Mouse (Mus musculus) small intestine, adult 2 months (tissue): ENCODE measurements around the gene Pnrc2. TPM values are rescaled to one million over a fixed set of nuclear protein-coding genes. Genes with fewer than 3 reads are reported as not detected.

Source experiments
- H3K27ac ChIP-seq: fragments of 200-500 bp; 2 replicates; pipeline ENCODE4 v1.5.1; 2012; ENCODE audit warnings: low read depth, low read length, control low read depth, inconsistent platforms; ENCODE audit not compliant: insufficient read depth
- H3K27me3 ChIP-seq: fragments of 200-500 bp; 2 replicates; pipeline ENCODE4 v1.6.1; 2012; ENCODE audit warnings: mild to moderate bottlenecking, moderate library complexity, low read length, inconsistent platforms; ENCODE audit not compliant: control insufficient read depth, insufficient read depth
- H3K36me3 ChIP-seq: fragments of 200-500 bp; 2 replicates; pipeline ENCODE4 v1.6.1; 2012; ENCODE audit warnings: mild to moderate bottlenecking, low read length, control low read depth, inconsistent platforms; ENCODE audit not compliant: control insufficient read depth, insufficient read depth
- H3K4me1 ChIP-seq: fragments of 200-500 bp; 2 replicates; pipeline ENCODE4 v1.6.1; 2012; ENCODE audit warnings: low read length, inconsistent platforms, mixed read lengths; ENCODE audit not compliant: control insufficient read depth, insufficient read depth, insufficient read length
- H3K4me3 ChIP-seq: fragments of 200-500 bp; 2 replicates; pipeline ENCODE4 v1.5.1; 2012; ENCODE audit warnings: low read depth, mild to moderate bottlenecking, control low read depth, inconsistent platforms, low read length, moderate library complexity
- CTCF ChIP-seq: fragments of 200-500 bp; IDR thresholded peaks from 2 replicates; pipeline ENCODE4 v1.5.1; 2012; ENCODE audit warnings: low read depth, mild to moderate bottlenecking, control low read depth, inconsistent platforms, low read length, moderate library complexity, mixed read lengths; ENCODE audit not compliant: insufficient replicate concordance, insufficient read length; ENCODE audit errors: extremely low read depth
- POLR2A ChIP-seq: fragments of 200-500 bp; IDR thresholded peaks from 2 replicates; pipeline ENCODE4 v1.6.1; 2012; ENCODE audit warnings: low read depth, mild to moderate bottlenecking, control low read depth, inconsistent platforms, low read length, moderate library complexity
- WGBS: fragments of 180-500 bp; shearing (Covaris S2); methylation state at CpG from one replicate; pipeline ENCODE4 v1.1.7; 2018; 5-methylcytosine and 5-hydroxymethylcytosine counted together
- polyA plus RNA-seq: library from polyadenylated mRNA; depleted of rRNA; stranded (reverse); fragments of >200 nt; gene quantifications from 2 replicates; pipeline ENCODE4 v1.2.3, GENCODE M21; 2012

Gene Pnrc2
- polyA plus RNA-seq, 1 experiment = 8.5 TPM

DNA sequence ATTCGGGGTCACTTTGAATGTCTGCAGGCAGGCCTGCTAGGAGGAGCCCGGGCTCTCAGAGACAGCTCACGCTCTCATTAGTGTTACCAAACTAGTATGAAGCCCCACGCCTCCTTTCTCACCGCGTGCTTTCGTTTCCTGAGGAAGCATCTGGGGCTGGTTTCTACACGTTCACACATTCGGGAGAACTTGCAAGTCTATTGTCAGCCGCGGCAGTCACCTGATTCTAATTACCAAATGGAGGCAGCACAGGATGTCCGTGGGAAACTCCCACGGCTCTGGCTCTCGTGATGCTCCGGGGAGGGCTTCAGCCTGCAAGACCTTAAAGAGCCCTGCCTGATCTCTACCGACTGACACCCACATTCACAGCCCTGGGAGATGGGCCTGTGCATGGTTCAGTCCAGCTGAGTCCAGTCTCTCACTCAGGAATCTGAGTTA lies 3.0 kb upstream of the Pnrc2 start:
- TF ChIP-seq POLR2A = no peak
- TF ChIP-seq CTCF = no peak
- WGBS = under 1% methylated on average over 16 of the region's 16 CpGs
- H3K4me3 ChIP-seq = peak overlapping the region; percentile 38
- H3K36me3 ChIP-seq = peaks cover 10% of the 10 kb centered on the region
- peaks cover 19% of the 10 kb centered on the region for H3K4me1 ChIP-seq
- H3K27me3 ChIP-seq = no peaks in the 10 kb centered on the region
- peak overlapping the region; percentile 93 for H3K27ac ChIP-seq

DNA sequence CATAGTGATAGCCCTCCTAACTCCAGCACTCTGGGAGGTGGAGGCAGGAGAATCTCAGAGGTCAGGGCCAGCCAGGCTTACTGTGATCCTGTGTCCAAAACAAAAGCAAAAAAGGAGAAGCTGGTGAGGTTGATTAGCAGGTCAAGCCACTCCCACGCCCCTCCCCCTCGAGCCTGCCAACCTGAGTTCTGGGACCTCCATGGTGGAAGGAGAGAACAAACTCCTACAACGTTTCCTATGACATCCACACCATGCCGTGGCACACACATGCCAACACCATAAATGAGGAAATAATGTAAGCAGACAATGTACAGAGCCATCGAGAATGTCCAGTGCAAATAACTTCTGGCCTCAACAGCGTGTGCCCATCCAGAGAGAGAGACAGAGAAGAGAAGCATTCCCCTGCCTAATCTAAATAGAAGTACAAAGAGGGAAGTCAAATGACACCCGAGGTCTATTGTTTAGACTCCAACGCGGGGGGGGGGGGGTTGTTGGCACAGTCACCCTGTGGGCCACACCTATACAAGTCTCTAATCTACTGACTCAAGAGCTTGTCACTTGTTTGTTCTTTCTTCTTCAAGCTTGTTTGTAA lies 2.4 kb upstream of the Pnrc2 start:
- WGBS = 2% methylated on average over 9 of the region's 9 CpGs
- peak overlapping the region; percentile 93 for H3K27ac ChIP-seq
- H3K4me1 ChIP-seq = peaks cover 19% of the 10 kb centered on the region
- TF ChIP-seq POLR2A (no peak), CTCF (no peak)
- H3K36me3 ChIP-seq = peaks cover 13% of the 10 kb centered on the region
- H3K4me3 ChIP-seq = peak overlapping the region; percentile 38
- no peaks in the 10 kb centered on the region for H3K27me3 ChIP-seq

DNA sequence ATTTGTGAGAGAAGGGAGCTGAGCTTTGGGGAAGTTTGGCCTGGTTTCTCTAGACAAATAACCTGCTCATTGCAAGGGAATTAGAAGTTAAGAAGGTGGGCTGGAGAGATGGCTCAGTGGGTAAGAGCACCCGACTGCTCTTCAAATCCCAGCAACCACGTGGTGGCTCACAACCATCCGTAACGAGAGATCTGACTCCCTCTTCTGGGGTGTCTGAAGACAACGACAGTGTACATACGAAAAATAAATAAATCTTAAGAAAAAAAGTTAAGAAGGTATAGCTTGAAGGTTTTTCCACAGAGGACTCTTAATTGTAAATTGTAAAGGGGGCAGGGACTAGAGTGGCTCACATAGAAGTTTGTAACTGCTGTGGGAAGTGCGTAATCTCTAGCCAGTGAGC lies 1.9 kb upstream of the Pnrc2 start:
- Histone ChIP-seq H3K27ac (peak overlapping the region; percentile 98), H3K4me3 (no peak overlapping the region), H3K4me1 (peaks cover 19% of the 10 kb centered on the region), H3K36me3 (peaks cover 14% of the 10 kb centered on the region), H3K27me3 (no peaks in the 10 kb centered on the region)
- TF ChIP-seq CTCF (no peak), POLR2A (no peak)
- 52% methylated on average over 7 of the region's 7 CpGs for WGBS

DNA sequence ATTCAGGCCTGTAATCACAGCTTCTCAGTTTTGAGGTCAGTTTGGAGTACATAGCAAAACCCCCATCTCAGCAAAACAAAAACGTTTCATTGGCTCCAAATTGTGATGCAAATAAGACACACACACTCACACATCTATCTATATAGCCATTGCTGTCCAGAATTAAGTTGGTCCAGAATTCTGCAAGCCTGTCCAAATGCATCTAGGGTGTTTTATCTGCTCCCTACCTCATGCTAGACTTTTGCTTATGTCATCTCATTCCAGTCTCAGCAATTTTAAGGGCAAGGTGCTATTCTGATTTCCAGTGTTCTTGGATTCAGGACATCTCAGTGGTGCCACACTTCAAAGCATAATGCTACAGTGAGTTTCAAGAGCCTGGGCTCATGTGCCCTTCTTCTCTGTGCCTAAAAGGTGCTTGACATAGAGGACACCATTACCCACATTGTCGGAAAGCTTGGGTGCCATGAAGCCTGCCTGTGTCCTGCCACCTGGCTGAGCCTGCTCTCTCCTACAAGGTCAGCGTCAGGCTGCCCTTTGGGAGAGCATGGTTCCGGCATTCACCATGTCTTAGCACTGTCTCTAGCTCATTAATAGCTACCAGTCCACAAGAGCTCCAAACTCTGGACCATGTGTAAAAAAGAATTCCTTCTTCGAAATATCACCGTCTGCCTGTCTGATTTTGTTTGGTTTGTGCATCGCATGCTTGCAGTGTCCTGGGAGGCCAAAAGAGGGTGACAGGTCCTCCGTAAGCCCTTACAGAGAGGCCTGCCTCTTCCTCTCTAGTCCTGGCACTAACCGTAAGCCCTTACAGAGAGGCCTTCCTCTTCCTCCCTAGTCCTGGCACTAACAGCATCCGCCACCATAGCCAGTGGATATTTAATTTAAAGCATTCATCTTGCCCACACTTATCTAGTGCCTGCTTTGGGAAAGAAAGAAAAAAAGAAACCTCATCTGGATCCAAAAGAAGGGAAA lies 1.2 kb upstream of the Pnrc2 start:
- TF ChIP-seq CTCF (no peak), POLR2A (no peak)
- H3K27me3 ChIP-seq = no peaks in the 10 kb centered on the region
- peaks cover 19% of the 10 kb centered on the region for H3K4me1 ChIP-seq
- H3K4me3 ChIP-seq = no peak overlapping the region
- H3K27ac ChIP-seq = peak overlapping the region; percentile 98
- H3K36me3 ChIP-seq = peaks cover 14% of the 10 kb centered on the region
- whole genome bisulfite sequencing = 82% methylated on average over 10 of the region's 10 CpGs

DNA sequence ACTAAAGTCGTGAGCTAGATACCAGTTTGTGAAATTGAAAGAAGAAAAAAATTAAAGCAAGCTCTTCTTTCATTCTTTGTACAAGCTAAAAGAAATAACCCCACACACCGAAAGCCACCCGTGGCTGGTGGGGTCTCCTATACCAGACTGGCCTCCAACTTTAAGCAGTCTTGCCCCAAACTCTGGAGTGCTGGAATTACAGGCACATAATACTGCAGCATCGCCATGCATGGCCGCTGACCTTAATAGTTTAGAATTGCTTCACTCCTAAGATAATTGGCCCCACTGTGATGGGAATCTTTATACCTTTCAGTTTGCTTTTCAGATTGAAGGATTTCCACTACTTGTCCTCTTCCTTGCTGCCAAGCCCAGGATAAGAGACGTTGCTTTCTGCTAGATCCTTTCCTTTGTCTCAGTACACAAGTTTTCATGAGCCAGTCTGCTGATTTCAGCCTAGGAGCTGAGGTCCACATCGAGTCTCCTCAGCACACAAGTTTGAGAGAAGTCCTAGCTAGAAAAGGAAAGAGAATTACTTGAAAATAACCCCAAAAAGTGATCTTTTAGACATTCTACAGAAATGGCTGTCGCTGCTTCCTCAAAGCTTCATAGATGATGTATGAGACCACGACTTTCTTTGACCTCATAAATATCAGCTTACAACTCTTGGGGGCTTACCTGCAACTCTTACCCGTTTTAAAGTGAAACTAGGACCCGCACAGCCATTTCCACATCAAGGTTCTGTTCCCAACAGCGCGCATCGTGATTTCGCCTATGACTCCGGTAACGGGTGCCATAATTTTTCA lies 860 bp downstream of the Pnrc2 start:
- 1% methylated on average over 17 of the region's 17 CpGs for WGBS
- peaks cover 20% of the 10 kb centered on the region for H3K36me3 ChIP-seq
- TF ChIP-seq POLR2A = no peak
- TF ChIP-seq CTCF = no peak
- no peaks in the 10 kb centered on the region for H3K27me3 ChIP-seq
- peaks cover 19% of the 10 kb centered on the region for H3K4me1 ChIP-seq
- H3K4me3 ChIP-seq = peak overlapping the region; percentile 87
- peak overlapping the region; percentile 99 for H3K27ac ChIP-seq

DNA sequence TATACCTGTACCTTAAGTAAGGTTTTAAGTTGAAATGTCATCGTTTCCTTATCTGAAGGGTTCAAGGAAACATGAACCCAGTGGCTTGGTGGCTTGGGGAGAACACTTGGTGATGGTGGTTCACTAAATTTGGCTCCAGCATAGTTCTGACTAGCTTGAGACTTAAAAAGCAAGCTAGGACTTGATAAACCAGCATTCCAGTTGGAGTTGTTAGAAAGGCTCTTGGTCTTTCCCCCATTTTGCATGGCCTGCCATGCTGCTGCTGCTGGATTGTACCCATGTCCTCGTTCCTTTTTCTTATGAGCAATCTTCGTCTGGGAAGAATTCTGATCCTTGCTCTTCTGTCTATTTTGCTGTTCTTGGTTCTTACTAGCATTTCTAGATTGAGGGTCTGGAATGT lies 1.6 kb downstream of the Pnrc2 start:
- Histone ChIP-seq H3K4me1 (peaks cover 18% of the 10 kb centered on the region), H3K36me3 (peaks cover 20% of the 10 kb centered on the region), H3K27me3 (no peaks in the 10 kb centered on the region), H3K27ac (no peak overlapping the region), H3K4me3 (no peak overlapping the region)
- TF ChIP-seq CTCF (no peak), POLR2A (no peak)
- WGBS = 13% methylated on average over 3 of the region's 3 CpGs
